Mouse (Mus musculus) stomach, postnatal 0 days (tissue): ENCODE data around the gene Serpina5. TPM values are rescaled to one million over a fixed set of nuclear protein-coding genes. Genes with fewer than 3 reads are reported as not detected.
"Not testable (repeated sequence)": the region's sequence is repeated elsewhere in the genome, so short reads cannot be mapped to it uniquely, and the experiment has no call there.

ENCODE experiments used
- ATAC-seq: fragments of 200-750 bp; cut with Nextera tagmentation; 2 replicates; pipeline ENCODE4 v1.8.0; 2017; ENCODE audit not compliant: low FRiP score, low TSS enrichment
- DNase-seq: peaks from one replicate; pipeline ENCODE4 v3.0.0-alpha.2; 2016; ENCODE audit warnings: low spot score
- H3K27ac ChIP-seq: fragments of 300-500 bp; sonication (generic); replicated peaks from 2 replicates; pipeline ENCODE4 v1.5.1; 2014; ENCODE audit warnings: mild to moderate bottlenecking, control low read depth
- H3K27me3 ChIP-seq: fragments of 300-500 bp; sonication (generic); 2 replicates; pipeline ENCODE4 v1.6.1; 2014; ENCODE audit warnings: low read length; ENCODE audit not compliant: control insufficient read depth, insufficient read depth
- H3K36me3 ChIP-seq: fragments of 300-500 bp; sonication (generic); 2 replicates; pipeline ENCODE4 v1.6.1; 2014; ENCODE audit warnings: low read length, mixed read lengths; ENCODE audit not compliant: control insufficient read depth, insufficient read depth
- H3K4me1 ChIP-seq: fragments of 300-500 bp; sonication (generic); replicated peaks from 2 replicates; pipeline ENCODE4 v1.6.1; 2014; ENCODE audit warnings: antibody characterized with exemption; ENCODE audit not compliant: control insufficient read depth, insufficient read depth
- H3K4me2 ChIP-seq: fragments of 300-500 bp; sonication (generic); replicated peaks from 2 replicates; pipeline ENCODE4 v1.6.1; 2014; ENCODE audit warnings: low read depth, mild to moderate bottlenecking, control low read depth, moderate library complexity
- H3K4me3 ChIP-seq: fragments of 300-500 bp; sonication (generic); 2 replicates; pipeline ENCODE4 v1.5.1; 2014; ENCODE audit warnings: low read depth, low read length, control low read depth
- H3K9ac ChIP-seq: fragments of 300-500 bp; sonication (generic); 2 replicates; pipeline ENCODE4 v1.6.1; 2014; ENCODE audit warnings: mild to moderate bottlenecking, low read length, control low read depth, mixed read lengths
- H3K9me3 ChIP-seq: fragments of 300-500 bp; sonication (generic); 2 replicates; pipeline ENCODE4 v1.6.1; 2016; ENCODE audit warnings: low read length; ENCODE audit not compliant: control insufficient read depth
- CTCF ChIP-seq: IDR thresholded peaks from 2 replicates; pipeline ENCODE4 v1.5.1; 2016; ENCODE audit warnings: antibody characterized with exemption, low read depth, mild to moderate bottlenecking, moderate library complexity
- EP300 ChIP-seq: optimal IDR thresholded peaks from 2 replicates; pipeline ENCODE3; 2016; ENCODE audit warnings: antibody characterized with exemption
- WGBS: fragments of 180-500 bp; shearing (Covaris S2); extraction: QIAGEN DNeasy Blood & Tissue Kit; methylation state at CpG from one replicate; pipeline ENCODE4 v1.1.7; 2014; 5-methylcytosine and 5-hydroxymethylcytosine counted together
- polyA plus RNA-seq: library from polyadenylated mRNA; unstranded; fragments of >200 nt; fragmentation: Nextera tagmentation; extraction: Ambion mirVana; gene quantifications from 2 replicates; pipeline ENCODE4 v1.2.1, GENCODE M21; 2015

Serpina5 gene
- polyA plus RNA-seq, 1 experiment from 2014 or later: 0.07 TPM

- Histone ChIP-seq H3K9ac (no peak overlapping the region), H3K9me3 (no peaks in the 10 kb centered on the region), H3K27me3 (no peaks in the 10 kb centered on the region), H3K36me3 (no peaks in the 10 kb centered on the region), H3K4me1 (no peaks in the 10 kb centered on the region), H3K4me3 (no peak overlapping the region), H3K27ac (no peak overlapping the region), H3K4me2 (no peak overlapping the region)
- 81% methylated on average over 2 of the region's 2 CpGs for WGBS
- no peak for ATAC-seq
- DNase-seq: no peak
- TF ChIP-seq CTCF (no peak), EP300 (no peak)
Measured at GRCm38 (mm10) chr12:104108507-104108906, 7.6 kb downstream of the Serpina5 start.

- H3K9me3 ChIP-seq, H3K4me3 ChIP-seq, H3K4me2 ChIP-seq, H3K9ac ChIP-seq, H3K36me3 ChIP-seq, H3K27me3 ChIP-seq, H3K4me1 ChIP-seq, H3K27ac ChIP-seq, ATAC-seq, DNase-seq: not testable (repeated sequence)
- WGBS: 87% methylated on average over 11 of the region's 11 CpGs
Measured at GRCm38 (mm10) chr12:104112333-104112732, 11.4 kb downstream of the Serpina5 start, which contains the start of gene Serpina3a. Gene Serpina3a, plus strand, starts transcription at chr12:104112724.

- Histone ChIP-seq H3K9me3 (no peaks in the 10 kb centered on the region), H3K27ac (no peak overlapping the region), H3K9ac (no peak overlapping the region), H3K4me2 (no peak overlapping the region), H3K36me3 (no peaks in the 10 kb centered on the region), H3K4me3 (no peak overlapping the region), H3K27me3 (no peaks in the 10 kb centered on the region), H3K4me1 (no peaks in the 10 kb centered on the region)
- DNase-seq: no peak
- TF ChIP-seq CTCF (no peak), EP300 (no peak)
- ATAC-seq: no peak
- WGBS: 20% methylated on average over 3 of the region's 3 CpGs
Measured at GRCm38 (mm10) chr12:104114921-104115579, 14.1 kb downstream of the Serpina5 start.

- Histone ChIP-seq H3K4me1 (no peaks in the 10 kb centered on the region), H3K27me3 (no peaks in the 10 kb centered on the region), H3K9me3 (no peaks in the 10 kb centered on the region), H3K9ac (no peak overlapping the region), H3K4me2 (no peak overlapping the region), H3K4me3 (no peak overlapping the region), H3K36me3 (no peaks in the 10 kb centered on the region), H3K27ac (no peak overlapping the region)
- WGBS: 70% methylated on average over 1 of the region's 1 CpGs
- TF ChIP-seq EP300: no peak
- TF ChIP-seq CTCF: no peak
- DNase-seq (no peak), ATAC-seq (no peak)
Measured at GRCm38 (mm10) chr12:104123097-104123496, 22.2 kb downstream of the Serpina5 start.

- Histone ChIP-seq H3K4me3 (no peak overlapping the region), H3K9ac (no peak overlapping the region), H3K27me3 (no peaks in the 10 kb centered on the region), H3K27ac (no peak overlapping the region), H3K36me3 (no peaks in the 10 kb centered on the region), H3K9me3 (no peaks in the 10 kb centered on the region), H3K4me1 (no peaks in the 10 kb centered on the region), H3K4me2 (no peak overlapping the region)
- ATAC-seq (no peak), DNase-seq (no peak)
- WGBS: 59% methylated on average over 2 of the region's 2 CpGs
- TF ChIP-seq EP300 (no peak), CTCF (no peak)
Measured at GRCm38 (mm10) chr12:104123996-104124395, 23.1 kb downstream of the Serpina5 start.

GRCm38 (mm10) chr12:104125021-104125560 lies 24.2 kb downstream of the Serpina5 start:
- Histone ChIP-seq H3K27ac (no peak overlapping the region), H3K27me3 (no peaks in the 10 kb centered on the region), H3K4me3 (no peak overlapping the region), H3K4me1 (no peaks in the 10 kb centered on the region), H3K4me2 (no peak overlapping the region), H3K9ac (no peak overlapping the region), H3K9me3 (no peaks in the 10 kb centered on the region), H3K36me3 (no peaks in the 10 kb centered on the region)
- no peak for DNase-seq
- 76% methylated on average over 5 of the region's 5 CpGs for WGBS
- ATAC-seq: no peak
- TF ChIP-seq CTCF (no peak), EP300 (no peak)
